ENCODE assay signal across 23 mouse cellular contexts in the genomic region with DNA sequence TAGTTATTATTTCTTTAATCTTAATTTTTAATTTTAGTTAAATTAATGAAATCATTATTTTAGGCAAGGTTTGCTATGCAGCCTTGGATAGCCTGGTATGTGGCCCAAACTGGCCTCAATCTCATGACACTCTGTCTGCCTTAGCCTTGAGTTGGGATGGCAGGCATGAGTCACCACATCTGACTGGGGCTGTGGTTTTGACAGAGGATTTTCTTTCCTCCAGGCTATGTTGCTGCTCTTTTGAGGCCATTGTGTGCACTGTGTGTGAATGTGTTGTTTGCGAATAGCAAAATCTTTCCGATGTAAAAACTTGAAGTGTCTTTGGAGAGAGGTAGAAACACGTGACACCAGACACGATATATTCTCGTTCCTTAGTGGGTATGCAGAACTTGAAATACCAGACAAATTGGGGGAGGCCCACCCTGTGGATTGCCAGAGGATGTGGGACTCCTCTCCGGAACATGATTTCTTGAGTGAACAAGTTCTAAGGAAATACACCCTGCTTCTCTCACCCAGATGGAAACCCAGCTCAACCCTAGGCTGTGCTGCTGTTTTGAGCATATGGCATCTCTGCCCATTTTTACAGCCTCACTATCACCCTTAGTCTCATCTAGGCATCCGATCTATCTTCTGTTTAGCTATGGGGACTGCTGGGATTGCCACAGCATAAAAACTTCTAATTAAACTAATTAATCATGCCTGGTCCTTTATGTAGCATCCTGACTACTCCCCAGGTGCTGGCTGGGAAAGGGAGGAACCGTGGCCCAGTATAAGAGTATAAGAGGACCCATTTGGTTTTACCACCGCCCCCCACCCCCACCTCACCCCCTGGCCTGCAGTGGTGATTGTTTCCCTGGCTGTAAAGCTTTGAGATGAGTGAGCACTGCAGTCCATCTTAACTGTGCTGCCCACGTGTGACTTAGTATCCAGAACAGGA. TPM values are rescaled to one million over a fixed set of nuclear protein-coding genes. Genes with fewer than 3 reads are reported as not detected.
DNase-seq lines count a peak whose midpoint lies in the region; ATAC-seq lines count a peak whose summit lies in the region.
"Had no signal": no experiment of that assay in that cellular context is flagged by ENCODE, and none has a peak within 500 bp of the region (broad histone marks: within the 10 kb centered on the region; RNA-seq: fewer than 3 reads in every experiment).

No protein-coding gene starts in this region.

- H3K27ac ChIP-seq in forebrain, embryonic 11.5 days (ENCODE audit: low read depth, low read length), result no peak overlapping the region
- H3K27ac ChIP-seq in forebrain, embryonic 15.5 days (replicated peaks), result no peak overlapping the region
- H3K27ac ChIP-seq in neural tube, embryonic 15.5 days (replicated peaks), result peak overlapping the region; percentile 56
- H3K27ac ChIP-seq: midbrain, embryonic 12.5 days had no signal

- no peak for DNase-seq in forebrain, embryonic 11.5 days (ENCODE audit: low spot score)
- DNase-seq in ovary, adult 18-20 months (ENCODE audit: low spot score), result peak; percentile 32
- DNase-seq in ovary, postnatal 36 days (ENCODE audit: low spot score), result no peak
- peak; percentile 70 to 79 for DNase-seq in adrenal gland, postnatal 36 days
- DNase-seq in left cerebral cortex, postnatal 10 days (ENCODE audit: extremely low spot score in 1 of 2, low spot score in 2 of 2), result no peak
- DNase-seq in left cerebral cortex, postnatal 36 days (ENCODE audit: low spot score in 2 of 2), result no peak
- DNase-seq: cerebellum, adult 2 months; lung, postnatal 14 days; retina, postnatal 1 day; thymus, adult 2 months had no signal

- no peak overlapping the region for H3K4me2 ChIP-seq in forebrain, embryonic 11.5 days (ENCODE audit: low read depth, low read length, severe bottlenecking)
- H3K4me2 ChIP-seq in forebrain, embryonic 15.5 days (replicated peaks), result no peak overlapping the region
- H3K4me2 ChIP-seq in neural tube, embryonic 15.5 days, result no peak overlapping the region
- H3K4me2 ChIP-seq: midbrain, embryonic 12.5 days had no signal

- 67% methylated on average over 10 of the region's 10 CpGs for WGBS in forebrain, embryonic 11.5 days
- WGBS in forebrain, embryonic 15.5 days, result 57% methylated on average over 10 of the region's 10 CpGs
- WGBS in neural tube, embryonic 15.5 days, result 45% methylated on average over 10 of the region's 10 CpGs

- peaks cover 7% of the 10 kb centered on the region; the same call in 1 of the 2 replicates for H3K4me1 ChIP-seq in forebrain, embryonic 11.5 days (replicated peaks; ENCODE audit: control insufficient read depth, insufficient read depth, low read length)
- H3K4me1 ChIP-seq in forebrain, embryonic 15.5 days, result peaks cover 7% of the 10 kb centered on the region
- H3K4me1 ChIP-seq in neural tube, embryonic 15.5 days, result peaks cover 30% of the 10 kb centered on the region

- ATAC-seq in forebrain, embryonic 11.5 days (replicated peaks; ENCODE audit: low FRiP score), result peak; percentile 21
- no peak for ATAC-seq in forebrain, embryonic 15.5 days (replicated peaks)
- peak; percentile 65 for ATAC-seq in neural tube, embryonic 15.5 days (ENCODE audit: low FRiP score)

- no peaks in the 10 kb centered on the region for H3K27me3 ChIP-seq in forebrain, embryonic 11.5 days (ENCODE audit: control insufficient read depth, insufficient read depth, low read length)
- no peaks in the 10 kb centered on the region for H3K27me3 ChIP-seq in forebrain, embryonic 15.5 days
- H3K27me3 ChIP-seq in neural tube, embryonic 15.5 days (replicated peaks), result no peaks in the 10 kb centered on the region

- no peak overlapping the region for H3K9ac ChIP-seq in forebrain, embryonic 11.5 days (ENCODE audit: low read length)
- H3K9ac ChIP-seq in forebrain, embryonic 15.5 days (replicated peaks), result no peak overlapping the region
- H3K9ac ChIP-seq in neural tube, embryonic 15.5 days (replicated peaks), result no peak overlapping the region
- H3K9ac ChIP-seq: midbrain, embryonic 12.5 days had no signal

- no peaks in the 10 kb centered on the region for H3K9me3 ChIP-seq in forebrain, embryonic 11.5 days (ENCODE audit: control insufficient read depth, low read length)
- H3K9me3 ChIP-seq in forebrain, embryonic 15.5 days, result no peaks in the 10 kb centered on the region
- H3K9me3 ChIP-seq in neural tube, embryonic 15.5 days (replicated peaks), result no peaks in the 10 kb centered on the region
- H3K9me3 ChIP-seq: G1E; midbrain, embryonic 12.5 days had no signal

- H3K4me3 ChIP-seq in forebrain, embryonic 11.5 days (ENCODE audit: low read depth, low read length), result no peak overlapping the region
- H3K4me3 ChIP-seq in forebrain, embryonic 15.5 days, result no peak overlapping the region
- H3K4me3 ChIP-seq in neural tube, embryonic 15.5 days (replicated peaks), result no peak overlapping the region
- H3K4me3 ChIP-seq: midbrain, embryonic 12.5 days had no signal

- no peaks in the 10 kb centered on the region for H3K36me3 ChIP-seq in forebrain, embryonic 11.5 days (ENCODE audit: control insufficient read depth, insufficient read depth, low read length)
- no peaks in the 10 kb centered on the region for H3K36me3 ChIP-seq in forebrain, embryonic 15.5 days
- no peaks in the 10 kb centered on the region for H3K36me3 ChIP-seq in neural tube, embryonic 15.5 days
- H3K36me3 ChIP-seq: midbrain, embryonic 12.5 days had no signal

- intact Hi-C loops in left cerebral cortex, postnatal 10 days (cut with DNase I), result no loop called here
- intact Hi-C loops in left cerebral cortex, postnatal 36 days (cut with DNase I), result no loop called here

RNA-seq across cellular contexts. Expression of a gene that starts 6.4 kb away (rescaled TPM):
- polyA plus RNA-seq in forebrain, embryonic 11.5 days (2014; fragmentation: Nextera tagmentation; extraction: Ambion mirVana), result 27.2 and 29.9 TPM in 2 replicates
- polyA plus RNA-seq in forebrain, embryonic 15.5 days (2015; fragmentation: Nextera tagmentation; extraction: Ambion mirVana), result 71.3 and 73.2 TPM in 2 replicates
- 1 to 10 TPM; 2.5 to 8.7 TPM for total RNA-seq in adrenal gland, postnatal 36 days (2021)
- polyA plus RNA-seq in neural tube, embryonic 15.5 days (2015; fragmentation: Nextera tagmentation; extraction: Ambion mirVana), result 77.9 and 89.8 TPM in 2 replicates
- 10 to 100 TPM; 72.2 to 96.7 TPM for total RNA-seq in left cerebral cortex, postnatal 10 days (2021)
- 100 to 1,000 TPM; 160 to 189 TPM for total RNA-seq in left cerebral cortex, postnatal 36 days (2021)

RNA-seq across cellular contexts. Expression of a gene that starts 41.3 kb away (rescaled TPM):
- 38.8 and 43.7 TPM in 2 replicates for polyA plus RNA-seq in forebrain, embryonic 11.5 days (2014; fragmentation: Nextera tagmentation; extraction: Ambion mirVana)
- polyA plus RNA-seq in forebrain, embryonic 15.5 days (2015; fragmentation: Nextera tagmentation; extraction: Ambion mirVana), result 100 TPM in 2 replicates
- total RNA-seq in adrenal gland, postnatal 36 days (2021), result 10 to 100 TPM; 16.6 to 19.9 TPM
- polyA plus RNA-seq in neural tube, embryonic 15.5 days (2015; fragmentation: Nextera tagmentation; extraction: Ambion mirVana), result 94.4 and 118 TPM in 2 replicates
- total RNA-seq in left cerebral cortex, postnatal 10 days (2021), result 100 to 1,000 TPM; 164 to 182 TPM
- total RNA-seq in left cerebral cortex, postnatal 36 days (2021), result 100 to 1,000 TPM; 148 to 164 TPM
- total RNA-seq: G1E had no signal
- polyA plus RNA-seq: G1E had no signal

RNA-seq across cellular contexts. Expression of a gene that starts 42.9 kb away (rescaled TPM):
- 0.91 and 1.5 TPM in 2 replicates for polyA plus RNA-seq in forebrain, embryonic 11.5 days (2014; fragmentation: Nextera tagmentation; extraction: Ambion mirVana)
- 1.4 and 1.8 TPM in 2 replicates for polyA plus RNA-seq in forebrain, embryonic 15.5 days (2015; fragmentation: Nextera tagmentation; extraction: Ambion mirVana)
- total RNA-seq in adrenal gland, postnatal 36 days (2021), result 1 to 10 TPM; 4.1 to 5.5 TPM
- polyA plus RNA-seq in neural tube, embryonic 15.5 days (2015; fragmentation: Nextera tagmentation; extraction: Ambion mirVana), result 1.9 and 5.6 TPM in 2 replicates
- total RNA-seq in left cerebral cortex, postnatal 10 days (2021), result 10 to 100 TPM in 1 of 2 experiments, 1 to 10 TPM in 1; 9.9 to 10.1 TPM
- total RNA-seq in left cerebral cortex, postnatal 36 days (2021), result 1 to 10 TPM; 9.4 to 9.9 TPM

RNA-seq across cellular contexts. Expression of a gene that starts 48.2 kb away (rescaled TPM):
- polyA plus RNA-seq in forebrain, embryonic 11.5 days (2014; fragmentation: Nextera tagmentation; extraction: Ambion mirVana), result 0.55 TPM in 1 of 2 replicates, not detected in the other
- polyA plus RNA-seq in forebrain, embryonic 15.5 days (2015; fragmentation: Nextera tagmentation; extraction: Ambion mirVana), result not detected in 2 replicates
- total RNA-seq in adrenal gland, postnatal 36 days (2021), result not detected
- polyA plus RNA-seq in neural tube, embryonic 15.5 days (2015; fragmentation: Nextera tagmentation; extraction: Ambion mirVana), result not detected in 2 replicates
- not detected for total RNA-seq in left cerebral cortex, postnatal 10 days (2021)
- total RNA-seq in left cerebral cortex, postnatal 36 days (2021), result not detected
- total RNA-seq: G1E; left cerebral cortex, adult 18-20 months had no signal
- polyA plus RNA-seq: cortical plate, adult 2 months; G1E; heart, embryonic 14.5 days; kidney, embryonic 14.5 days; large intestine, adult 2 months; limb, embryonic 14.5 days; liver, embryonic 16.5 days; midbrain, embryonic 12.5 days; small intestine, adult 2 months; stomach, embryonic 14.5 days; thymus, adult 2 months had no signal

Comparison
In these comparisons a context has a peak if more than half of its experiments do, and no peak if none do; other contexts are left out.
1. DNase-seq: peak in ovary, adult 18-20 months (single experiment) and adrenal gland, postnatal 36 days (2 of 2); none in forebrain, embryonic 11.5 days (single experiment), ovary, postnatal 36 days (single experiment), left cerebral cortex, postnatal 10 days (0 of 2) and left cerebral cortex, postnatal 36 days (0 of 2).
2. RNA of a gene that starts 6.4 kb away (total RNA-seq): 160 to 189 TPM in left cerebral cortex, postnatal 36 days and 72.2 to 96.7 TPM in left cerebral cortex, postnatal 10 days; 2.5 to 8.7 TPM in adrenal gland, postnatal 36 days; every median in the first group is over 4 times any median in the second.
3. RNA of a gene that starts 41.3 kb away (total RNA-seq): 164 to 182 TPM in left cerebral cortex, postnatal 10 days and 148 to 164 TPM in left cerebral cortex, postnatal 36 days; 16.6 to 19.9 TPM in adrenal gland, postnatal 36 days; every median in the first group is over 4 times any median in the second.